Mouse (Mus musculus) kidney, postnatal 0 days (tissue): ENCODE data around the gene Gpx6. TPM values are rescaled to one million over a fixed set of nuclear protein-coding genes. Genes with fewer than 3 reads are reported as not detected.
A peak's percentile ranks its signal among the peaks of the same experiment; 100 is the strongest.

Experiments
- ATAC-seq: fragments of 200-750 bp; cut with Nextera tagmentation; replicated peaks from 2 replicates; pipeline ENCODE4 v1.8.0; 2017; ENCODE audit warnings: low read depth, moderate number of reproducible peaks, moderate TSS enrichment, moderate library complexity; ENCODE audit not compliant: low FRiP score
- DNase-seq: peaks from one replicate; pipeline ENCODE4 v3.0.0-alpha.2; 2016; ENCODE audit warnings: low spot score
- H3K27ac ChIP-seq: fragments of 300-500 bp; sonication (generic); 2 replicates; pipeline ENCODE4 v1.5.1; 2014; ENCODE audit warnings: mild to moderate bottlenecking
- H3K27me3 ChIP-seq: fragments of 300-500 bp; sonication (generic); 2 replicates; pipeline ENCODE4 v1.6.1; 2014; ENCODE audit warnings: low read length, mixed read lengths; ENCODE audit not compliant: insufficient read depth
- H3K36me3 ChIP-seq: fragments of 300-500 bp; sonication (generic); 2 replicates; pipeline ENCODE4 v1.6.1; 2014; ENCODE audit warnings: low read length, mixed read lengths; ENCODE audit not compliant: insufficient read depth
- H3K4me1 ChIP-seq: fragments of 300-500 bp; sonication (generic); replicated peaks from 2 replicates; pipeline ENCODE4 v1.6.1; 2014; ENCODE audit warnings: antibody characterized with exemption, low read length, mixed read lengths; ENCODE audit not compliant: insufficient read depth
- H3K4me2 ChIP-seq: fragments of 300-500 bp; sonication (generic); 2 replicates; pipeline ENCODE4 v1.6.1; 2014; ENCODE audit warnings: mild to moderate bottlenecking, low read length, moderate library complexity, mixed read lengths
- H3K4me3 ChIP-seq: fragments of 300-500 bp; sonication (generic); replicated peaks from 2 replicates; pipeline ENCODE4 v1.5.1; 2014; ENCODE audit warnings: low read depth, low read length
- H3K9ac ChIP-seq: fragments of 300-500 bp; sonication (generic); 2 replicates; pipeline ENCODE4 v1.6.1; 2014; ENCODE audit warnings: low read depth, low read length
- H3K9me3 ChIP-seq: fragments of 300-500 bp; sonication (generic); replicated peaks from 2 replicates; pipeline ENCODE4 v1.6.1; 2016; ENCODE audit warnings: low read length, inconsistent platforms, mixed read lengths
- CTCF ChIP-seq: IDR thresholded peaks from 2 replicates; pipeline ENCODE4 v1.5.1; 2016; ENCODE audit warnings: antibody characterized with exemption, low read depth, mild to moderate bottlenecking, moderate library complexity
- WGBS: fragments of 180-500 bp; shearing (Covaris S2); extraction: QIAGEN DNeasy Blood & Tissue Kit; methylation state at CpG from one replicate; pipeline ENCODE4 v1.1.7; 2014; 5-methylcytosine and 5-hydroxymethylcytosine counted together
- polyA plus RNA-seq: library from polyadenylated mRNA; unstranded; fragments of >200 nt; fragmentation: Nextera tagmentation; extraction: Ambion mirVana; gene quantifications from 2 replicates; pipeline ENCODE4 v1.2.1, GENCODE M21; 2015

The Gpx6 gene
- 57.5 and 67.8 TPM in 2 replicates for polyA plus RNA-seq

DNA sequence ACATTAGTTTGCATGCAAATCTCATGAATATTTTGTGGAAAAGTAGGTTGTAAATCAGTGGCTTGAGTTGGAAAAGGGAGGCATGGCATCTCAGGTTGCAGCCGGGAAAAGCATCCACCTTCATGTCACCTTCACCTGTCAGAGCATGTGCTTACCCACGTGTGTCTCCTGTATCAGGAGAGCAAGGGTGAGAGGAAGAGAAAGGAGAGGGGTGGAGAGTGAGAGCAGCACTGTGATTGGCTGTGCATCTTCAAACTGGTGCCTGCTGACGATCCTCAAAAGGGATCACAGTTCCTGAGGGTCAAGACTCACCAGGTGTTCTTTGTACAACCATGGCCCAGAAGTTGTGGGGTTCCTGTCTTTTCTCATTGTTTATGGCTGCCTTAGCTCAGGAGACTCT, at the start of gene Gpx6:
Gene Gpx6, plus strand, starts transcription at position 200 of the 400 bp plus-strand sequence.
- DNase-seq: peak; percentile 23
- WGBS: 14% methylated on average over 3 of the region's 3 CpGs
- no peaks in the 10 kb centered on the region for H3K4me1 ChIP-seq
- H3K36me3 ChIP-seq: no peaks in the 10 kb centered on the region
- TF ChIP-seq CTCF: no peak
- H3K4me3 ChIP-seq: no peak within 1 kb of the TSS
- H3K4me2 ChIP-seq: no peak within 1 kb of the TSS
- no peaks in the 10 kb centered on the region for H3K27me3 ChIP-seq
- ATAC-seq: peak; percentile 81; the same call in 1 of the 2 replicates
- no peaks in the 10 kb centered on the region for H3K9me3 ChIP-seq
- no peak within 1 kb of the TSS for H3K9ac ChIP-seq
- peak within 1 kb of the TSS; percentile 34; the same call in 1 of the 2 replicates for H3K27ac ChIP-seq

DNA sequence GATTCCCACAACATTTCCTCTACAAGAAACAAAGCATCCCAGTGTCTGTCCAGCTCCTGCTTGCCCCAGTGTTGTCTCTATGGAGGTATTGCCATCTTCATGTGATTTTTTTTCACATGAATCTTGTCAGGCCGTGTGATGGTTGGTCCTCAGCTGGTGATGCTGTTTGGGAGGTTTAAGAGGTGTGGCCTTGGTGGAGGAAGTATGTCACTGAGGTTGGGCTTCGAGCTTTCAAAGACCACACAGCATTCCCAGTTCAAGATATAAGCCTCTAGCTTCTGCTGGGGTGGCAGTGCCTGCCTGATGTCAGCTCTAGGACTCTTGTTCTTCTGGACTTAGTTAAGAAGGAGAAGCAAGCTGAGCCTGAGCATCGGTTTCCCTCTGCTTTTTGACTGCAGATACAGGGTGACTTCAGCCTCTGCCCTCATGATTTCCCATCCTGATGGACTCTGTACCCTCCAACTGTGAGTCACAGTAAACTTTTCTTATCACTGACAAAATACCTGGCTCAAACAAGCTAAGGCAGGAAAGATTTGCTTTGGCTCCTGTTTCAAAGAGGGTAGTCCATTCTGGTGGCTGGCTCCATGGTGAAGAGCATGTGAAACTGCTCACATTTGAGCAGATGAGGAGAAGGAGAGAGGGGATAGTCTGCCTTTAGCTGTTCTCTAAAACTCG, 49.0 kb upstream of the Gpx6 start:
- Histone ChIP-seq H3K27ac (no peak overlapping the region), H3K9me3 (no peaks in the 10 kb centered on the region), H3K4me2 (no peak overlapping the region), H3K4me3 (no peak overlapping the region), H3K36me3 (no peaks in the 10 kb centered on the region), H3K9ac (no peak overlapping the region), H3K4me1 (peaks cover 9% of the 10 kb centered on the region), H3K27me3 (no peaks in the 10 kb centered on the region; the same call in 1 of the 2 replicates)
- no peak for TF ChIP-seq CTCF
- DNase-seq (no peak), ATAC-seq (no peak)
- 75% methylated on average over 4 of the region's 4 CpGs for WGBS

DNA sequence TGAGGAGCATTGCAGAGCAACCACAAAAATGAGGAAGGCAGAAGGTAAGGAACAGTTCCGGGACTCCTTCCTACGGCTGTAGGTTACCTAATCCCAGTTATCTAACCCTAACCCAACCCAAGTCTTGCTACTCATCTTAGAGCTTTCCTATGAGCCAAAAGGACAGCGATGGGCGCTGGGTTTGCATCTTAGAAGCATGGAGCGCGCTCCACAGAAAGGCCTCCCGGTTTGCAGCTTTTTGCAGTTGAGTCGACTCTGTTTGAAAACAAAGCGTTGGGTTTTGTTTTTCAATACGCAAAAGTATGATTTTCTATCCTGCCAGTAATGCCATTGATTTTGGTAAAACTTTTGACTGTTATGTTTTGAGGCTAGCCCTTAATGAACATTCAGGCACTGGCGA, 48.0 kb upstream of the Gpx6 start:
- Histone ChIP-seq H3K9me3 (no peaks in the 10 kb centered on the region), H3K4me1 (peaks cover 7% of the 10 kb centered on the region), H3K27me3 (no peaks in the 10 kb centered on the region), H3K4me3 (peak overlapping the region; percentile 23), H3K36me3 (no peaks in the 10 kb centered on the region), H3K27ac (no peak overlapping the region), H3K4me2 (peak overlapping the region; percentile 53), H3K9ac (no peak overlapping the region)
- WGBS: 9% methylated on average over 11 of the region's 11 CpGs
- no peak for ATAC-seq
- TF ChIP-seq CTCF: no peak
- no peak for DNase-seq

DNA sequence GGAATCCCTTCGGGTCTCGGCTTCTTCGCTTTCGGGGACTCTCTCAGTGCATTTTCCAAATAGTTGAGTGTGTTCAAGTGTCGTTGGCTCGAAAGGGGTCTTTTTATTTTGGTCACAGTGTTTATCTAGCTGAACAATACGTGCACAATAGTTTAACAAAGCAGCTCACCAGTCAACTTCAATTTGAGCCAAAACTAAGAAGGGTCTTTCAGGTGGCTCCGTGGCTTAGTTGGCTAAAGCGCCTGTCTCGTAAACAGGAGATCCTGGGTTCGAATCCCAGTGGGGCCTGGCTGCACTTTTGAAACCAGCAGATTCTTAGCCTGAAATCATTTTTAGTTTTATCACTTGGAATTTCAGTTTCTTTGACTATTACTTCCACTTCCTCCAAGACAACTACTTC, 47.6 kb upstream of the Gpx6 start:
- no peak overlapping the region for H3K9ac ChIP-seq
- no peak for TF ChIP-seq CTCF
- H3K4me1 ChIP-seq: peaks cover 4% of the 10 kb centered on the region
- peak overlapping the region; percentile 53 for H3K4me2 ChIP-seq
- H3K9me3 ChIP-seq: no peaks in the 10 kb centered on the region
- peak overlapping the region; percentile 23 for H3K4me3 ChIP-seq
- no peaks in the 10 kb centered on the region for H3K36me3 ChIP-seq
- H3K27ac ChIP-seq: no peak overlapping the region
- DNase-seq (no peak), ATAC-seq (no peak)
- 4% methylated on average over 11 of the region's 11 CpGs for WGBS
- H3K27me3 ChIP-seq: no peaks in the 10 kb centered on the region

DNA sequence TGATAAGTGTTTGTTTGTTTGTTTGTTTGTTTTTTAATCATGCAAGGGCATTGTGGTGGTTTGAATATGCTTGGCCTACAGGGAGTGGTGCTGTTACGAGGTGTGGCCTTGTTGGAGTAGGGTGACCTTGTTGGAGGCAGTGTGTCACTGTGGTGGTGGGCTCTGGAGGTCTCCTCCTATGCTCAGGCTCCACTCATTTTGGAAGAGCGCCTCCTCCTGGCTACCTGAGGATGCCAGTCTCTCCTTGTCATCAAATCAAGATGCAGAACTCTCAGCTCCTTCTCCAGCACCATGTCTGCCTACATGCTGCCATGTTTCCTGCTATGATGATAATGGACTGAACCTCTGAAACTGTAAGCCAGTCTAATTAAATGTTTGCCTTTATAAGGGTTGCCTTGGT, 46.2 kb upstream of the Gpx6 start:
- DNase-seq (no peak), ATAC-seq (no peak)
- Histone ChIP-seq H3K4me2 (no peak overlapping the region), H3K4me1 (no peaks in the 10 kb centered on the region), H3K27ac (no peak overlapping the region), H3K27me3 (no peaks in the 10 kb centered on the region), H3K9me3 (no peaks in the 10 kb centered on the region), H3K4me3 (no peak overlapping the region), H3K36me3 (no peaks in the 10 kb centered on the region), H3K9ac (no peak overlapping the region)
- TF ChIP-seq CTCF: no peak
- WGBS: 58% methylated on average over 2 of the region's 2 CpGs

DNA sequence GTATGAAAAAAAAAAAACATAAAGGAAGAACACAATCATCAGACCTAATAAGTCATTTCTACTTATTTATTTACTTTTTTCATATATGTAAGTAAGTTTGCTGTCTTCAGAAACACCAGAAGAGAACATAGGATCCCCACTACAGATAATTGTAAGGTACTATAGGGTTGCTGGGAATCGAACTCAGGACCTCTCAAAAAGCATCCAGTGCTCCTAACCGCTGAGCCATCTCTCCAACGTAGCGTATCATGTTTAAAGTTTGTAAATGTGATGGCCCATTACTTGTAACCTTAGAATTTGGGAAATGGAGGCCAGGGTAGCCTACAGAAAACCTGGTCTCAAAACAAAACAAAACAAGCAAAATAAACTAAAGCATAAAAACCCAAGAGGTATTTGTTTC, 44.4 kb upstream of the Gpx6 start:
- no peaks in the 10 kb centered on the region for H3K9me3 ChIP-seq
- H3K4me1 ChIP-seq: no peaks in the 10 kb centered on the region
- no peak overlapping the region for H3K27ac ChIP-seq
- no peaks in the 10 kb centered on the region for H3K27me3 ChIP-seq
- ATAC-seq (no peak), DNase-seq (no peak)
- peak overlapping the region; percentile 18; the same call in 1 of the 2 replicates for H3K4me2 ChIP-seq
- WGBS: 36% methylated on average over 4 of the region's 4 CpGs
- H3K36me3 ChIP-seq: no peaks in the 10 kb centered on the region
- H3K9ac ChIP-seq: no peak overlapping the region
- no peak for TF ChIP-seq CTCF
- no peak overlapping the region for H3K4me3 ChIP-seq

DNA sequence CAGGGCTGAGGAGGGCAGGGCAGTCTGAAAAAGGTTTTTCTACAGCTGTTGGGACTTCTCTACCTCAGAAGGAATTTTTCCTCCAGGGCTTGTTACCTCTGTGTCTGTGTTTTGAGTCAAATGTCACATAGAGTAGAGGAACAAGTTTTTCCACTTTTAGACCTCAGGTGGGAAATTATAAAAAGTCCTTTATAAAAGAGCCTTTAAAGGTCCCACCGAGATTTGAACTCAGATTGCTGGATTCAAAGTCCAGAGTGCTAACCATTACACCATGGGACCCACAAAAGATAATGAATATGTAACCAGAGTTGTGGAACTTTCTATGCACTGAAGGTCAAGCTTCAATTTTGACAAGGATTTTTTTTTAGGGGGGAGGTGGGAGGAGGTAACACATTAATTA, 43.7 kb upstream of the Gpx6 start:
- TF ChIP-seq CTCF: no peak

More for the DNA sequence above, 43.7 kb upstream of the Gpx6 start:
- no peaks in the 10 kb centered on the region for H3K27me3 ChIP-seq
- no peak for DNase-seq
- H3K4me1 ChIP-seq: no peaks in the 10 kb centered on the region
- H3K27ac ChIP-seq: no peak overlapping the region
- no peaks in the 10 kb centered on the region for H3K36me3 ChIP-seq
- H3K4me2 ChIP-seq: peak overlapping the region; percentile 18; the same call in 1 of the 2 replicates
- H3K9me3 ChIP-seq: no peaks in the 10 kb centered on the region
- no peak overlapping the region for H3K9ac ChIP-seq
- H3K4me3 ChIP-seq: no peak overlapping the region
- ATAC-seq: no peak
- 3% methylated on average over 1 of the region's 1 CpGs for WGBS
